Mouse (Mus musculus): Measurements from ENCODE around the gene Nanp.

Gene Nanp

DNA sequence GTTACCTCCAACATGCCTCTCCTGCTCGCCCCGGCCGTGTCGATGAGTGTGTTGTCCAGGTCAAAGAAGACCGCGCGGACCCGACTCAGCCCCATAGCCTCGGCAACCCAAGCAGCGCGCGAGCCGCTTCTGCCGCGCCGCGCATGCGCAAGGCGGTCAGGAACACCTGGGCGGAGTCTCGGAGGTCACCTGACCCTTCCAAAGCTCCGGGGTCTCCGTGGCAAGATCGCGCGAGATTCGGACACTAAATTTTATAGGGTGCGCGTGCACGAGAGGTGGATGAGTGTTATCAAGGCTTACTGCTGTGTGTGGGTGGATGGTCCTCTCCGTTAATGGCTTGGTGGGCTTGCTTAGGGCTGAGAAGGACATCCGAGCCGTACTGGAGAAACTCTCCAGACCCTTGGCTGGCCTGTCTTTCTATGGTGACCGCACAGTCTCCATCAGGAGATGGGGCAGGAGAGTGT lies at the start of gene Nanp, which contains the start of gene Ninl:
Nanp (minus strand) TSS at position 167 of the 464 bp plus-strand sequence.
Ninl (minus strand) TSS at position 151 of the 464 bp plus-strand sequence.
- peak; percentile 95 for DNase-seq

DNA sequence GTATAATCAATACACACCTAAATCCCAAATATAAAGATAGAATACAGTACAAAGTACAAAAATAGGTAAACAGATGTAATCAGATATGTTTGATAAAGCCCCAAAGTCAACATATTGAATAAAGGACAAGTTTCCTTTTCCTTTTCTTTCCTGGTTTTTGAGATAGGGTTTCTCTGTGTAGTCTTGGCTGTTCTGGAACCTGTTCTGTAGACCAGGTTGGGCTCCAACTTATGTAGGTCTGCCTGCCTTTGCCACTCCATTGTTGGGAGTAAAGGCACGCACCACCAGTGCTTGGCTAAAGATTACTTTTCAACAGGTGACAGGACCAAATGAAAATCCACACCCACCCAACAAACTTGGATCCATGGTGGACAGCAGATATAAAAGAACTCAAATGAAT lies 17.4 kb upstream of the Nanp start:
- no peak for DNase-seq

DNA sequence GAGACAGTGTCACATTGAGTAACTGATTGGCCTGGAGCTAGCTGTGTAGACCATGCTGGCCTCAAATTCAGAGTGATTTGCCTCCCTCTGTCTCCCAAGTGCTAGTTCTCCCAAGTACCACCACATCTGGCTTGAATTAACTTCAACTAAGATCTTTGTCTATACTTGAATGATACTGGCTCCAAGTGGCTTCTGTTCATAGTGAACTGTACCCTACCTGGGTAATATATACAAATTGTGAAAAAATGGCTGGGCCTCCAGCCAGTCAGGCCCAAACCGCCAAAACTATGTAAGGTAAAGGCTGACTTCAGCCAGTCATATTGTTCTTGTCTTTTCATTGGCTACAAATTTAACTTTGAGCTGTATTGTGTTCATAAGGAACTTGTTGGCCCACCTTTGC lies 1.2 kb upstream of the Nanp start:
- no peak for DNase-seq

DNA sequence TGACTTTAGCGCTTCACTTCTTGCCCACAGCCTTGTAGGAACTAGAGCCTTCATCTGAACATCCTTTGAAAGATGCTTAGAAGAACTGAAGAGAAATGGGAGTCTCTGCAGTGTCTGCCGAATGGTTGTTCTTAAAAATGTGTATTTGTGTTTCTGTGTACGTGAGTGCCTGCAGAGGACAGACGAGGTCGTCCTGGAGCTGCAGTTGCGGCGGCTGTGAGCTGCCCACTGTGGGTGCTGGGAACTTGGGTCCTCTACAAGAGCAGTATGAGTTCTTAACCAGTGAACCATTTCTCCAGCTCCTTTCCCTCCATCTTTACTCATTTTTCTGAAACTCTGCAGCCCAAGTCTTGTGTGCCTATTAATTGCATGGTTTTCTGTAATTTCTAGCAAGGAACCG lies 528 bp upstream of the Nanp start:
- peak; percentile 10 for DNase-seq

DNA sequence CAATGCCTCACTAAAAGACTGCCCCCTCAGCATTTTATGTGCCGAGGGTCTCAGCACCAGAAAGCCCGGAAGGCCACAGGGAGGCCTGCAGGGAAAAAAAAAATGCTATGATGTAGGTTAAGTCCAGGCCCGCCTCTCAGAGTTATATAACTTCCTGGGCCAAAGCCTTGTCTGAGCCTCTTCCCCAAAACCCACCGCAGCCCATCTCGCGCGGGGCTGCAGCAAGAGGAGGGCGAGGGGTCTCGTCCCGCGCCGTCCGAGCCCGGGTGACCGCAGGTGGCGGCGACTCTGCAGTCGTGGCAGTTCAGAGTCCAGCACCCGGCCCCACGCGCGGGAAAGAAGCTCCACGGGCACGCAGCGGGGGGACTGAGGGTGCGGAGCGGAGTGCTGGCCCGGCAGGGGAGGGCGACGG lies 381 bp downstream of the Nanp start:
- DNase-seq, result no peak

DNA sequence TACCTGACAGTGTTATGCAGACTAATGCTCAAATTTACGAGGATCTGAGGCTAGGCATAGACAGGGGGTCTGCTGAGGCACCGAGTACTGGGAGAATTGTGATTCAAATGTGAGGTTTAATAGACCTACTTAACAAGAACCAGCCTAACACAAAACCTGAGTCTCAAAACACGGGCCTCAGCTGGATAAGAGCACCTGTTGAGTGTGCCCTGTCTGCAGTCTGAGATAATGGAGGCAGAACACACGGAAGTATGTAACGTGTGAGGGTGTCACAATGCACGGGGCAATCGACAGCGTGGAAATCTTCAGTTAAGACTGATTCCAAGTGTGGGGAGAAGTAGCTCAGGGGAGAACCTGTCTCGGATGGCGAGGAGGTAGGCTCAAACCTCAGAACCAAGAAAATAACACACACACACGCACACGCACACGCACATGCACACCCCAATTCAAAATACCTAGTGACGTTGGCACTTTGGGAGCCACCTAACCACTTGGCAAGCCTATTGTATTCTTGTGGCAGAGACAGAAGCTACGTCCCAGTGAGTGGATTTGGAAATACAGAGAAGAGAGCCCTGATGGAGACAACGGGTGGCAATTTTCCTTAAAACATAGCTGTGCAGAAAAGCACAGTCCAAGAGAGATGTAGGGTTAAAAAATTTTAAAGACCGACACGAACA lies 1.2 kb downstream of the Nanp start:
- no peak for DNase-seq

DNA sequence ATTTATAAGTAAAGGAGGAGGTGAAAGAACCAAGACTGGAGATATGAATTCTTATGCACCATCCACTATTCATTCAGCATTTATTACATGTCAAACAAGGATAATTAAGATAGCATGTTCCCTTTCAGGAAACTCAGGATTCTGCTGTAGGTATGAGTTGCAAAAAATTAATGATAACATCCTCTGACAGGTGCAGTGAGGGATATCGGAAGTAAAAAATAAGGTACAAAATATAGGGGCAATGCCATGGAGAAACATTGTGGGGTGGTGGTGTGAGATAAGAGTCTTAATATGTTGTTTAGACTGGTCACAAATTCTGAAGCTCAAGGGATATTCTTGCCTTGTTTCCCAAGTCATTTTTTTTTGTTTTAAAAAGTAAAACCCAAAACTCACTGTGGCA lies 1.9 kb downstream of the Nanp start:
- DNase-seq, result no peak

DNA sequence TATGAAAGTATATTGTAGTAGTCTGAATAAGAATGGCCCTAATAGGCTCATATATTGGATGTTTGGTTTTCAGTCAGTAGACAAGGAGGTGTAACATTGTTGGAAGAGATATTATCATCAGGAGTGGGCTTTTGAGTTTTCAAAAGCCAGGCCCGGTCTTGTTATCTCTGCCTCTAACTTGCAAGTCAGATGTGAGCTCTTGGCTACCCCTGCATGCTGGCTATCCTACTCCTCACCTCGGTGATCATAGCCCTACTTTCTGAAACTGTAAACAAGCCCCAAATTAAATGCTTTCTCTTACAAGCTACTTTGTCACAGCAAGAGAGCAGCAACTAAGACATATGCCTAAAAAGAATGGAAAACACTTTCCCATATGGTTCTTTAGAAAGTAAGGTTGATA lies 2.5 kb downstream of the Nanp start:
- DNase-seq, result no peak

DNA sequence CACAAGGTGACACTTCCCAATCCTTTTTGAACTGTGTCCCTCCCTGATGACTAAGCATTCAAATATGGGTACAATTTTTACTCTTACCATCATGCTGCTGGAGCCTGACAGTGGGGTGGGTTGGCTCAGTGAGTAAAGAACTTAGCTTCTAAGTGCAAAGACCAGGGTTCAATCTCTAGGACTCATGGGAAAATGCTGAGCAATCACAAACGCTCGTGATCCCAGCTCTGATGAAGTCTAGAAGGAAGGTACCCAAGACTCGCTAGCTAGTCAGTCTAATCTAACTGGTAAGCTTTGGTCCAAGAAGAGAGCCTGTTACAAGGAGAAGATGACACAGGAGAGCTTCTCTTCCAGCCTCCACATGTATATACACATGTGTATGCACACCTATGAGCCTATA lies 4.8 kb downstream of the Nanp start:
- no peak for DNase-seq

DNA sequence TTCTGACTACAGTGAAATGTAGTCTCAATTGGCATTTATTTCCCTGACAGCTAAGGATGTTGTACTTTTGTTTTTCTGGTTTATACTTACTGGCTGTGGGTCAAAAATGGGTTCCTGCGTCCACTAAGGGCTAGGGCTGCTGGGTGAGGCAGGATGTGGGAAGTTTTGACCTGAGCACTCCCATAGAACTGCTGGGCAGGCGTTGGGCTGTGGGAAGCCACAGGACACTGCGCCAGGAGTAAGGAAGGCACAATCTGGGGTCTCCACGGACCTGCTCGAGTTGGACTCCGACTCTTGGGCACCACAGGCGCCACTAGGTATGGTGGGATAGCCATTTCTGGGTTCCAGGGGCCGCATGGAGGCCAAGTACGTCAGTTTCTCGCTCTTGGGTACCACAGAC lies 18.0 kb downstream of the Nanp start:
- no peak for DNase-seq

DNA sequence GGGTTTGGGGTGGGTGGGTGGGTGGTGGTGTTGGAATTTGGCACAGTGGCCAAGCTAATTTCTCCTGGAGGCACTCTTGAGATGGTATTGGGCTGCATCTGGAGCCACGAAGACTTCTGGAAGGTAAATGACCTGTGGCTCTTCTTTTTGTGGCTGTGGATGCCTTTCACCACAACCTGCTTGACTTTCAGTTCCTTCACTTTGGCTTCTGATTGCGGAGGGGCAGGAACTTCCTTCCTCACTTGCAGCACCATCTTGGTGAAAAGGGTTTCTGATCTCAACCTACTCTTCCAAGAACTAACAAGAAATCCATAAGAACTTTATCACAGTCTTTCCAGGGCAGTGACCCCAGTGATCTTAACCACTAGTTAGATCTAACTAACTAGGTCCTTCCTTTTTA lies 23.9 kb downstream of the Nanp start:
- no peak for DNase-seq

DNA sequence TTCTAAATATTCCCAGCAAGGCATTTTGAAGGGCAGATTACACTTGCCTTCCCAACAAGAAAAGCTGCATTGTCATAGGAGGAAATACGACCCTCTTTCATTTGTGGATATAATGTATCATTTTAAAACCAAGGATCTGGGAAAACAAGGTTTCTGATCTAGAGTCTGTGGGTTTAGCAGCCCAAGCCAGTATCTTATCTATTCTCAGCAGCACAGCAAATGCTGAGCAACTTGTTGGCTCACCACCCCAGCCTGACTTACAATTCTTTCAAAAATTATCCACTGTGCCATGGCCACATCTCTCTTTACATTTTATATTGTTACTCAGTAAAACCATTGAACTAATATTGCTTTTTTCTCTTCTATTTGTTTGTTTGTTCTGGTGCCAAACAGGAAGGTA lies 27.9 kb downstream of the Nanp start:
- DNase-seq, result no peak

DNA sequence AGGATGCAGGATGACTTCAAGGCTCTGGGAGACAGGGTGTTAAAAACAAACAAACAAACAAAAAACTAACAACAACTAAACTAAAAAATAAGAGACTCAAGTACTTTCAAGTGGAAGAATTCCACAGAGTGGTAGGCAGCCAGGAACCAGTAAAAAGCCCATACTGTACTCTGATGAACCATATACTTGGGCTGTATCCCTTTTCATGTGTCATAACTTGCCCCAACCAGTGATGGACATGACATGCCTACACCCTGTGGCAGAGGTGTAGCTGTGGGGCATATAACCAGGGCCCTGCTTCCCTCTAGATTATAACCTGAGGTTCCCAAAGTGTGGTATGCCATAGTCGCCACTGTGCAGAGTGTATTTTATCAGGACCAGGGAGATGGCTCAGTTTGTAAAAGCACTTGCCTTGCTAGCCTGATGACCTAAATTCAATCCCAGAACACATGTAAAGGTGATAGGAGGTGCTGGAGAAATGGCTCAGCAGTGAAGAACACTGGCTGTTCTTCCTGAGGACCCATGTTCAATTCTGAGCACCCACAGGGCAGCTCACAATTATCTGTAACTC lies 29.6 kb downstream of the Nanp start:
- DNase-seq, result no peak

DNA sequence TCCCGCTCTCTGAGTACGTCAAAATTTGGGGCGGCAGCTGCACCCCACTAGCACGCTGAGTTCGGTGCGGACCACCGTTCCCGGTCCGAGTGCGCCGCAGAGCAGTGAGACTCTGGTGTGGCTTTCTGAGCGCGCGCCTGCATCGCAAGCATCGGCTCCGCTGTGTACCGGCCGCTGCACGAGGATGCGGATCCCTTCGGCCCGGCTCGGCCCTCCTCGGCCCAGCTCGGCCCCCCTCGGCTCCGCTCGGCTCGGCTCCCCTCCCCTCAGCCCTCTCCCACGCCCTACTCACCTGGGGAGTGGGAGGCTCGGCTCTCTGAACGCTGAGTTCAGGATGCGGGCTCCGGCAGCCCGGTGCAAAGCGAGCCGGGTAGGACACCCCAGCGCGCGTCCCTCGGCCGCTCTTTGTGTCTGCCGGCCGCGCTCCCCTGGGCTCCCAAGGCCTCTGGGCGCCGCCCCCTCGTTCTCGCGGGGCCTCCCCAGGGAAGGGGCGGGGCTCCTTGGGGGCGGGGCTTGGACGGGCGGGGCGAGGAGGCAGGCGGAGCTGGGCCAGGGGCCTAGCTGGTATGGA lies 30.2 kb downstream of the Nanp start:
- DNase-seq, result peak; percentile 83

DNA sequence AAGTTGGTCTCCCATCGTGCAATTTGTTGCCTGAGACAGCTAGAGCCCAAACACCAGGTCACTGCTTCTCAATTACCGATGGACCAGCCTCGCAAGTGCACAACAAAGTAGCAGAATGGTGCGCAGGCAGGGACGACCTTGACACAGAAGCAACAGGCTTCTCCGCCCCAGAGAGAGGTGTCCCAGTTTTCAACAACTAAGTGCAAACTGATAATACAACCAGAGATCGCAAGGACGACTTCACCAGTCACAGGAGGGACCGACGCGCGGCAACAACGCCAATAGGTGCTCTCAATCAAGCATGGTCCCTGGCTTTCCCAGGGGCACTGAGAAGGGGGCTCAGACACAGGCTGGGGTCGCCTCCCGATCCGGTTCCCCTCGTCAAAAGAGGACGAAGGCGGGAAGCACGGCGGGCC lies 30.7 kb downstream of the Nanp start:
- DNase-seq, result no peak

DNA sequence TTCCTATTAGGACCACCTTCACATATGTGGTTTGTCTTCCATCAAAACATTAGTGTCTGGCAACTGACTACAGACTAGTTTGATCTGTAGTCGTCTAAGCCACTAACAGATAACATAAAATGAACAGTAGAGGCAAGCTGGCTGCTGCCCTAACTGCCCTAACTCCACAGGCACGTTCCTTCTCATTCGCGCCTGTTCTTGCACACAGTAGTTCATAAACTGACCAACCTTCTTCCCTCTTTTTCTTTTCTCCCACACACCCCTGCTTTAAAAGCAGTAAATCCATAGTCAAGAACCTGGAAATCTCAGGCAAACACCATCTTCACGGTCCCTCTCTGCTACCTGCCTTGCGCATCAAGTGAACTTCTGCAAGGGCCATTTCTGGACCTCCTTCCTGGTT lies 31.2 kb downstream of the Nanp start:
- no peak for DNase-seq

DNA sequence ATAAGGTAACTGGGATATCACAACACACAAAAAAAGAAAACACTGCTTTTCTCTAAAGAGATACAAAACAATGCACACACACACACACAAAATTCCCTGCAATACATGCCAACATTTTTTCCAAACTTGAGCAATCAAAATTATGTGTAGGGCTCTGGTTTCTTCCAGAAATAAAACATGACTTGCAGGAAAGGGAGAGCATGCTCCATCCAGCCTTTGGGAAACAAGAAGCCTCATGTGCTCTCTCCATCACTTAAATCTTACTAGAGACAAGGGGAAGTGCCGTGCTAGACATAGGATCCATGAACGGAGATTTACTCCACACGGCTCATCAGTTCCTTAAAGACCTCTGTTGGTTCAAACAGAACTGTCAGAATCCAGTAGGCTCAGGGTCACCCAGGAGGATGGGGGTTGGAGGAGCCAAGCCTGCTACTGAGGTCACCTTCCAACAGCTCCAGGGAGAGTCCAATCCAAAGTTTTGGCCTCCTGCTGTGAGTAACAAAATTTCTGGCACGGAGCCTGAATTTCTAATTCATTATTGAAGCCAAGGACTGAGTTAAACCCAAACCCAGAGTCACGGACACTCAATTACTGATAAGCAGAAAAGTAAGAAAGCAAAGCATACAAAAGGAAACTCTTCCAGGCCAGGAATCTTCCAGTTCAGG lies 32.8 kb downstream of the Nanp start:
- DNase-seq, result peak; percentile 74

DNA sequence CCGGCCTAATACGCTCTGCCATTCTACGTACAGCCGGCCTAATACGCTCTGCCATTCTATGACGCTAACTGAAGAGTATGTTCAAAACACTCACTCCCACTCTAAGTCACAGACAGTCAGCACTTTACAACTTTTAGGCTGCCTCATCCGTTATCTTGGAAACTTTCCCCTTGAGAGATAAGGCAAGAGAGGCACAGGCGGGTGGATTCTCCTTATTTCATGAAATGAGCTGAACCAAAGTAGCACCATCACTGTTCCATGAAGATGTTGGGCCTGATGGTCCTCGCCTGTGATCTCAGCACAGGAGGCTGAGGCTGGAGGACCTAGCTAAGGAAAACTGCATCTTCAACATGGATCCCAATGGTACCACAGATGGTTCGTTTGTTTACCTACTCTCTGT lies 34.8 kb downstream of the Nanp start:
- DNase-seq, result no peak

DNA sequence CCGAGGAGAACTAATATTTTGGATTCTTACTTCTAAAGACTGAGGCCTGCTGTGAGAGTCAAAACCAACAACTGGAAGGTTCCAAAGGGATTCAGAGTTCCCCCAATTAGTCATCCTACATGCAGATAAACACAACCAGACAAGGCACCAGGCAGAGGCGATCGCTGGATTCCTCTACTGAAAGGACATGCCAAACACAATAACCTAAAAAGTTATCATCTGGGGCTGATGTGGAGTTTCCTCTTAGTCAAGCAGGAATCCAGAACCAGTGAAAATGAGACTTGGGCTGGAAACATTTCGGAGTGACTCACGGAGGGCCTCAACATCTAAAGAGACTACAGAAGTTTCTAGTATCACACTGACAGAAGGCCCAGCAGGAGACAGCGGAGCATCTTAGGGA lies 35.4 kb downstream of the Nanp start:
- DNase-seq, result no peak

DNA sequence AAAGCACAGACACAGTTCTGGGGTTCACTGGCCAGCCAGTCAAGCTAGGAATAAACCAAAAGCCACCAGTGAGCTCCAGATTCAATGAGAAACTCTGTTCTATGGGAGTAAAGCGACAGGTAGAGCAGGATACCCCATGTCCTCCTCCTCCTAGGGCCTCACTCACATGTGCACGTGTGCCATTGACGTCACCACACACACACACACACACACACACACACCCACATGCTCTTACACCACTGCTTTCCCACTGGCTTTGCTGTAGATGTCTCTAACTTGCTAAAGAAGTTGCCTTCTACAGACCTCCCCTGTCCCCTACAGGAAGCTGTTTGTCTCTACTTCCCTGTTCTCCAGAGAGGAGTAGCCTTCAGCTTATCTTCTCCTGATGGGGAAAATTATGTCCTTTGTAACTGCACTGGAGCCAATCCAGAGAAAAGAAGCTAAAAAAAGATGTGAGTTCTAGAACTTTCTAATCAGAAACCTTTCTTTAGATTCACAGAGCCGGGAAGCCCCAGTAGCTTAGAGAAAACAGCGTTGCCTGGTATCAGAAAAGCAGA lies 37.5 kb downstream of the Nanp start:
- no peak for DNase-seq

DNA sequence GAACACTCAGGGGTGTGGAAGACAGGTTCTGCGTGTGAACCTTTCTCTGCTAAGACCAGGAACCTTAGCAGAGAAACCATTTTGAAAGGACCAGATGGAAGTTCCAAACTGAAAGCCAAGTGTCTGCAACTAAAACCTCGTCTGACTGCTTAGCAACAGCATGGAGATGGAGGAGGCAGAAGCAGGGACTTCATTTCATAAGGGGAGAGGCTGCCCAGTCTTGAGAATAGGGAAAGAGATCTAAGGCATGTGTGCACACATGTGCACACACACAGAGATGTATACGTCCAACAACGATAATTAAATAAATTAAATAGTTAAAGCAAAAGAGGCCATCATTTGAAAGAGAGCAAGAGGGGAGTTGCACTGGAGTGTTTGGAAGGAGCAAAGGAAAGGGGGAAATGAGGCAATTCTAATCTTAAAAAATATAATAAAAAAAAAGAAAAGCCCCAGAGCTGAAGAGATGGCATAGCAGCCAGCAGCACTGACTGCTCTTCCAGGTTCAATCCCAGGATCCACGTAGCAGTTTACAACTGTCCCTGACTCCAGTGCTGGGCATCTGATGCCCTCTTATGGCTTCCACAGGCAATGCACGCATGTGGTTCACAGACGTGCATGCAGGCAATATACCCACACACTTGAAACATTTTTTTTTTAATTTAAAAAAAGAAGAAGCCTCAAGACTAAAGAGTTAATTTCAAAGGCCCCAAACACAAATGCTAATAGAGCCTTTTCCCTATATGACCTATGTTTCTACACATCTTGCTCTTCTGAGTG lies 38.6 kb downstream of the Nanp start:
- DNase-seq, result peak; percentile 69

DNA sequence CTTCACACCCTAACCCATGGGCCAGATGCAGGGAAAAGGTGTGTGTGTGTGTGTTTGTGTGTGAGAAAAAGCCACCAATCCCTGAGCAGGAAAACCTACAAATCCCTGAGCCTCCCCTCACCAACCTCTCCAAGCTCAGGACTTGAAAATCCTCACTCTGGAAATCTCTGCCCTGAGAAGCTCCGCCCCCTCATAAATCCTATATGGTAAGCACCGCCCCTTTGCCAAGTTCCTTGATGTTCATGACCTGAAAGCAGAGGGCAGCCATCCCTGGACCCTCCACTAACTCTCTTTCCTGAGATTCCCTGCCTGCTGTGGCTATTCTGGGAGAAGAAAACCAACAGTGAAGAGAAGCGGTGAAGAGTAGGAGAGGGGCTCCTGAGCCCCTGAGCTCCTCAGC lies 40.2 kb downstream of the Nanp start:
- DNase-seq, result no peak

DNA sequence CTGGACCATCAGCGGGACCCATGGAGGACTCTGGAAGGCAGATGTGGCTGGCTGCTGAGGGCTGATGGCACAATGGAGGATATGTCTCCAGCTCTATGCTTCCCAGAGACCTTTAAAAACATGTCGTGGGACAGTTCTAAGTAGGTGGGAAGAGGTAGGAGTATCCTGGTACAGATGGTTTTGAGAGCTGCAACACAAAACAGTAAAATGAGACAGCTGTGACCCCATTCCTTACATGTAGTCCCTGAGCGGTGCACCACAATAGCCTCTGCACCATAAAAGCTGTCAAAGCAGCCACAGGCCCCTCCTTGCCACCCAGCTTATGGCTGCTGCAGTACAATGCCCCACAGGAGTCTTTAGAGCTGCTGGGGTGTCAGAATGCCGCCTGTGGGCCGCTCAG lies 41.6 kb downstream of the Nanp start:
- no peak for DNase-seq
